Mouse (Mus musculus) embryonic facial prominence, embryonic 15.5 days (tissue): ENCODE measurements at regions not wholly inside any gene's neighbourhood (a gene's known extent, or its start where the extent isn't known, plus 50 kb on each side); places are given as distances from the start of the nearest gene placed in this dataset.
A peak's percentile ranks its signal among the peaks of the same experiment; 100 is the strongest.

Experiments
- ATAC-seq: fragments of 200-750 bp; cut with Nextera tagmentation; 2 replicates; pipeline ENCODE4 v1.8.0; 2017; ENCODE audit warnings: low read depth, moderate TSS enrichment; ENCODE audit not compliant: insufficient number of reproducible peaks, low FRiP score, low TSS enrichment
- H3K27ac ChIP-seq: fragments of 300-500 bp; sonication (generic); replicated peaks from 2 replicates; pipeline ENCODE4 v1.5.1; 2015; ENCODE audit warnings: mild to moderate bottlenecking, inconsistent platforms
- H3K27me3 ChIP-seq: fragments of 300-500 bp; sonication (generic); 2 replicates; pipeline ENCODE4 v1.6.1; 2015; ENCODE audit warnings: inconsistent platforms
- H3K36me3 ChIP-seq: fragments of 300-500 bp; sonication (generic); 2 replicates; pipeline ENCODE4 v1.6.1; 2015; ENCODE audit warnings: mild to moderate bottlenecking, inconsistent platforms
- H3K4me1 ChIP-seq: fragments of 300-500 bp; sonication (generic); 2 replicates; pipeline ENCODE4 v1.6.1; 2015; ENCODE audit warnings: inconsistent platforms
- H3K4me2 ChIP-seq: fragments of 300-500 bp; sonication (generic); replicated peaks from 2 replicates; pipeline ENCODE4 v1.6.1; 2015; ENCODE audit warnings: mild to moderate bottlenecking, inconsistent platforms
- H3K4me3 ChIP-seq: fragments of 300-500 bp; sonication (generic); replicated peaks from 2 replicates; pipeline ENCODE4 v1.5.1; 2015; ENCODE audit warnings: mild to moderate bottlenecking, inconsistent platforms
- H3K9ac ChIP-seq: fragments of 300-500 bp; sonication (generic); 2 replicates; pipeline ENCODE4 v1.6.1; 2015; ENCODE audit warnings: inconsistent platforms
- H3K9me3 ChIP-seq: fragments of 300-500 bp; sonication (generic); replicated peaks from 2 replicates; pipeline ENCODE4 v1.6.1; 2016; ENCODE audit warnings: inconsistent platforms
- WGBS: fragments of 180-500 bp; shearing (Covaris S2); methylation state at CpG from one replicate; pipeline ENCODE4 v1.1.7; 2015; 5-methylcytosine and 5-hydroxymethylcytosine counted together

DNA sequence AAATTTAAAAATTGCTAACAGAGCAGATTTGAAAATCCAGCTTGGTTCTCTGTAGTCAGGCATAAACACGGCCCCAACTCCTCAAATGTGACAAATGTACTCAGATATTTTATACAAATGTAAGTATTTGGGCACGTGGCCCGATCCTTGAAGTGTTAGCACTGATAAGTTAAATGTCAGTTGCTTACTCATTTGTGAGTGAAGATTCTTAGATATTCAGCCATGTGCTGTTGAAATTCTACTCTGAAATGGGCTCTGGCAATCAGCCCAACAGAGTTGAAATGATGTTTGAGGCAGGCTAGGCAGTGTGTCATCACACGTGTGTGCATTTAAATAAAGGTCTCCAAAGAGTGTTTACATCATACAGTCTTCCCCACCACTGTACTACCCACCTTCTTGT lies 103.2 kb upstream of the Id2 start:
- Histone ChIP-seq H3K9me3 (no peaks in the 10 kb centered on the region), H3K9ac (no peak overlapping the region), H3K27me3 (no peaks in the 10 kb centered on the region), H3K4me1 (no peaks in the 10 kb centered on the region), H3K27ac (no peak overlapping the region), H3K36me3 (no peaks in the 10 kb centered on the region), H3K4me2 (no peak overlapping the region), H3K4me3 (no peak overlapping the region)
- no peak for ATAC-seq
- 85% methylated on average over 4 of the region's 4 CpGs for WGBS

DNA sequence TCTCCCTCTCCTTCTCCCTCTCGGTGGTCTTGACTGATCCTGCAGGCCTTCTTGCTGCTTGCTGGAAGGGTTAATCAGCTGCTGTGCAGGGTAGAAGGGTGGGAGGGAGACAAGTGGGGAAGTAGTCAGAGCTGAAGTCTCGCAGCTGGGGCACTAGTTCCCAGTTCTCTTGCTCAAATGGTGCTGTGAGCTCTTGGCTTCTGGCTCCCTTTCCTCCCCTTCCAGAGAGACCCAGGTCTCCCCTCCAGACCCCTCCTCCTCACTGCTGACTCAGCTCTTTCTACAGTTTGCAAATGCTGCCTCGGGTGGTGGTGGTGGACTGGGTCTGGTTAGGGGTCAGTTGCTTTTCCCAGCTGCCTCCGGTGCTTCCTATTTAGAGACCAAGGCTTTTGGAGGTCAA lies 100.8 kb upstream of the Id2 start:
- no peak for ATAC-seq
- H3K27me3 ChIP-seq: no peaks in the 10 kb centered on the region
- no peaks in the 10 kb centered on the region for H3K4me1 ChIP-seq
- no peak overlapping the region for H3K4me3 ChIP-seq
- 27% methylated on average over 3 of the region's 4 CpGs for WGBS
- no peak overlapping the region for H3K27ac ChIP-seq
- H3K9me3 ChIP-seq: no peaks in the 10 kb centered on the region
- no peak overlapping the region for H3K9ac ChIP-seq
- H3K36me3 ChIP-seq: no peaks in the 10 kb centered on the region
- H3K4me2 ChIP-seq: no peak overlapping the region

DNA sequence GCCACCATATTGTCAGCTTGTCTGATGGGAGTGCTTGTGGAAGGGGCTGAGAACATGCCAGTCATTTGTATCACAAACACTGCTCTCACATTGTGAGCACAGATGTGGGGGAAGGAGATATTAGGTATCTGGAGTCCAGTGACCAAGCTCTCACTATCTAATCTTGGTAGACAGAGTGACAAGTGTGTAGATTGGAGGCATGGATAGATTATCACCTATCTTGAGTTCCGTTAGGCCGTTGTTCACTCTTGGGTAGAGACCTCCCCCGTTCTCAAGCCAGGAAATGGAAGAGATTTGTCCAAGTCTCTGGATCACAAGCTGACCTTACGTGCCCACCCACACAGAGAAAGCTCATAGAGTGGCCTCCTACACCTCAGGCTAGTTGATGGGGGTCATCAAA lies 99.1 kb upstream of the Id2 start:
- no peak for ATAC-seq
- Histone ChIP-seq H3K27me3 (no peaks in the 10 kb centered on the region), H3K4me3 (no peak overlapping the region), H3K4me2 (no peak overlapping the region), H3K9me3 (no peaks in the 10 kb centered on the region), H3K4me1 (no peaks in the 10 kb centered on the region), H3K9ac (no peak overlapping the region), H3K27ac (no peak overlapping the region), H3K36me3 (no peaks in the 10 kb centered on the region)
- WGBS: 94% methylated on average over 4 of the region's 4 CpGs

DNA sequence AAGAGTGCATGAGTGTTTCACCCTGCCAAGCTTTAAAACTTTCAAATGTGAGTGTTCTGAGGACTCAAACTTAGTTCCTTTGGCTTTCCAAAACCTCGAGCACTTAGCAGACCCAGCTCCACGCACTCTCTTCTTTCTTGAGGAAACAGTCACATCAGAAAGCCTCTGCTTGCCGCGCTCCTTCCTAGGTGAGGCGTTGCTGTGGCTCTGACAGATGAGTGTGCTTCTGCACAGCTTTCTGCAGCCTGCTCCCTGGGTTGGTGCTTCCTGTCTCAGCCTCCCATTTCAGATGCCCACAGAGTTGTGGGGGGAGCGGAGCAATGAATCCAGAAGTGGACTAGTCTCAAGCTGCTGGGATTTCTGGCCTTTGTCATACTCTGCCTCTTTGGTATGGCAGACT lies 95.3 kb upstream of the Id2 start:
- 88% methylated on average over 6 of the region's 6 CpGs for WGBS
- Histone ChIP-seq H3K9me3 (no peaks in the 10 kb centered on the region), H3K4me3 (no peak overlapping the region), H3K27ac (no peak overlapping the region), H3K4me1 (peaks cover 19% of the 10 kb centered on the region), H3K36me3 (no peaks in the 10 kb centered on the region), H3K4me2 (no peak overlapping the region), H3K9ac (no peak overlapping the region), H3K27me3 (no peaks in the 10 kb centered on the region)
- ATAC-seq: no peak

DNA sequence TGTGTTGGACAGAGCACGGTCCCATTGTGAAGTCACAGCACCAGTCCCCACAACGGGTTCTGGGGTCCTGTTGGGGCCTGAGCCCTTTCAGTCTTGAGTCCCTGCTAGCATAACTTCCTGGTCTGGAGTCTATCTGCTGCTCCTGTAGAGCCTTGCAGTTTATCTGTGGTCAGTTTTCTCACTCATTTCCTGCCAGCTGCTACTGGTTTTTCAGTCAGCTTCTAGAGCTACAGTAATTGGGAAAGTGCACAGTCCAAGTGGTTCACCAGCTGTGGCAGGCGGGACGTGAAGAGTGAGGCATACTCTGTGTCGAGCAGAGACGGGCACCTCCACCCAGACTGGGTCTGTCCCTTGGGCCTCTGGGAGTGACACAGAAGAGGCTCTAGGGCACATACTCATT lies 93.4 kb upstream of the Id2 start:
- ATAC-seq: 0 out of 2 replicates have a peak, but pooled peaks have one; percentile 44

DNA sequence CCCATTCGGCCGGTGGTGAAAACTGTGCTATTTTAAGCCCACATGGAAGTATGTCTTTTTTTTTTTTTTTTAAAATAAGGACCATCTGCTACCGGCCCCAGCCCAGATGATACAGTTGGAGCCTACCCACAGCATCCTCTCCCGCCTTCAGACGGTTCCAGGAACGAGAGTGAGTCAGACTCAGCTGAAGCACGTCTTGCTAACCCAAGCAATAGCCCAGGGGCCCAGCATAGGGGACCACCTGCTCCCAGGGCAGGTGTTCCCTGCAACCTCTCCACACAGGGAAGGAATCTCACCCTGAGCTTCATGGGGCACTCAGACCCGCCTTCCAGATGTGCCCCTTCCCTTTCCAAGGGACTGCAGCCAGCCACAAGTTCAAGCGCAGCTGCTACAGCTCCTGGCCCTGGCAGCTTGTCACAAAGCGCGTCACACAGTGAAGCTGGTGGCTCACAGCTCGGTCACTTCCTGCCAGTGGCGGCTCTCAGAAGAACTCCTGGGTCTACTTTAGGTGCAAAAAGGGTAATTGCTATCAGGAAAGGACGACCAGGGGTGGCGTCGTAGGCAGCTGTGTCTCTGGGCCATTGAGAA lies 92.3 kb upstream of the Id2 start:
- Histone ChIP-seq H3K27ac (no peak overlapping the region), H3K27me3 (no peaks in the 10 kb centered on the region), H3K4me1 (peaks cover 19% of the 10 kb centered on the region), H3K4me2 (no peak overlapping the region), H3K9me3 (no peaks in the 10 kb centered on the region), H3K4me3 (no peak overlapping the region), H3K36me3 (no peaks in the 10 kb centered on the region), H3K9ac (no peak overlapping the region)
- ATAC-seq: 0 out of 2 replicates have a peak, but pooled peaks have one; percentile 53
- WGBS: 40% methylated on average over 16 of the region's 16 CpGs

More for the DNA sequence above, 93.4 kb upstream of the Id2 start:
- H3K4me2 ChIP-seq: no peak overlapping the region
- peaks cover 19% of the 10 kb centered on the region for H3K4me1 ChIP-seq
- WGBS: 42% methylated on average over 6 of the region's 6 CpGs
- no peak overlapping the region for H3K4me3 ChIP-seq
- no peaks in the 10 kb centered on the region for H3K36me3 ChIP-seq
- no peaks in the 10 kb centered on the region for H3K9me3 ChIP-seq
- no peak overlapping the region for H3K27ac ChIP-seq
- H3K27me3 ChIP-seq: no peaks in the 10 kb centered on the region
- no peak overlapping the region for H3K9ac ChIP-seq

DNA sequence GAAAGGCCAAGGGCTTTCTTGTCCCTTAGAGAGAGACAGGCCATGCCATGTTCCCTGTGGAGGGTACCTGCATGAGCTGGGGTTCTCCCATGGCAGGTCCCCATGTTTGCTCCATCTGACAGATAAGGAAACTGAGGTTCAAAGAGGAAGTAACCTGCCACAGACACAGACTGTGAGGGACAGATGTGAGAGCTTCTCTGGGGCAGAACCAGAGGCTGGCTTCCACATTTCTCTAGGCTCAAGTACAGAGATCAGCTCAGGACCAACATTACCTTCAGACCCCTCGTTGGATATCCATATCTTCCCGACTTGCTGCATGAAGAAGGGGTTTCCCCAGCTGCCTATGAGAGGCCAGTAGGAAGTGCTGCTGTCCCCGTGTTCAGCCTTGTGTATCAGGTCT lies 91.6 kb upstream of the Id2 start:
- no peak overlapping the region for H3K27ac ChIP-seq
- no peaks in the 10 kb centered on the region for H3K9me3 ChIP-seq
- H3K4me2 ChIP-seq: no peak overlapping the region
- H3K9ac ChIP-seq: no peak overlapping the region
- 66% methylated on average over 3 of the region's 3 CpGs for WGBS
- H3K4me1 ChIP-seq: peaks cover 19% of the 10 kb centered on the region
- ATAC-seq: no peak
- no peaks in the 10 kb centered on the region for H3K27me3 ChIP-seq
- H3K4me3 ChIP-seq: no peak overlapping the region
- H3K36me3 ChIP-seq: no peaks in the 10 kb centered on the region

DNA sequence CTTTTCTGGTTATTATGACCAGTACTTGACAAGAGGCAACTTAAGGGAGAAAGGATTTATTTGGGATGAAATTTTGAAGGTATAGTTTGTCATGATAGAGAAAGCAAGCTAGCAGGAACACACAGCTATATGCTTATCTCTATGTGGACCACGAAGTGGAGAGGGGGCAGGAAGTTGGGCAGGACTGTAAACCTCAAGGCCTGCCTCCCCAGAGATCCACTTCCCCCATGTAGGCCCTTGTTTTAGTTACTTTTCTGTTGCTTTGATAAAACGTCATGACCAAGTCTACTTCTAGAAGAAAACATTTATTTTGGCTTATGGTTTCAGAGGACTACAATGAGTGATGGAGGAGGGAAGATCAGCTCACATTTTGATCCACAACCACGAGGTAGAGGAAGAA lies 90.3 kb upstream of the Id2 start:
- Histone ChIP-seq H3K27me3 (no peaks in the 10 kb centered on the region), H3K9me3 (no peaks in the 10 kb centered on the region), H3K27ac (no peak overlapping the region), H3K9ac (no peak overlapping the region), H3K36me3 (no peaks in the 10 kb centered on the region), H3K4me3 (no peak overlapping the region), H3K4me1 (peaks cover 19% of the 10 kb centered on the region), H3K4me2 (no peak overlapping the region)
- 74% methylated on average over 3 of the region's 3 CpGs for WGBS
- no peak for ATAC-seq

DNA sequence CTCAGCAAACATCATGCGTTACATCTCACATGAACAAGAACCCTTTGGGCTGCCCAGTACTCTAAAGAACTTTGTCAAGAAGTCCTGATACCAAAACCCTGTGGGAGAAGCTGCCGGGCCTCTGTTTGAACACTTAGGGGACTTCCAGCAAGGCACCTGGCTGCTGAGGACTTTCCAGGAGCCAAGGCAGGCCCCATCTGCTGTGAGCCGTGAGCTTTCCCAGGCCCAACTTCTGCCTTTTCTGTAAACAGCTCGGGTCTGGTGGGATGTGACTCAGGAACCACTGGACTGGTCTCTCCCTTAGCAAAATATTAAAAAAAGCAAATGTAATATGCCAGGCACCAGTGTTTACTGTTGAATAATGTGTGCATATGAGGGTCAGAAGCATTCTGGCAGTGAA lies 85.7 kb upstream of the Id2 start:
- Histone ChIP-seq H3K27me3 (no peaks in the 10 kb centered on the region), H3K9ac (no peak overlapping the region), H3K4me1 (no peaks in the 10 kb centered on the region), H3K4me3 (no peak overlapping the region), H3K36me3 (no peaks in the 10 kb centered on the region), H3K27ac (no peak overlapping the region), H3K9me3 (no peaks in the 10 kb centered on the region), H3K4me2 (no peak overlapping the region)
- no peak for ATAC-seq
- WGBS: 85% methylated on average over 4 of the region's 4 CpGs

DNA sequence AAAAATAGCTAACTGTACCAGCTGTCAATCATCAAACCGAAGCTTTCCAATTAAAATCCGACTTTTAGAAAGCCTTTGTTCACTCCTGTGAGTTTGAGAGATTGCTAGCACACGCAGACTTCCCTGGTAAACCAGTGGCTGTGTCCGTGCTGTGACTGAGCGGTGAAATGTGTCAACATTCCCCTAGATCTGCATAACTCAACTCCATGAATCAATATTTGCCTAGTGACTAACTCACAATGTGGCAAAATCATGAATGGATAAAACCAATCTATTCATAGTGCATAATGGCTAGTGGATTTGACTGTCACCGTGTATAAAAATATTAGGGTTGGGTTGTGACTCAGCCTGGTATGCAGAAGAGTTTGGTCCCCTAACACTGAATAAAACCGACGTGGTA lies 84.4 kb upstream of the Id2 start:
- ATAC-seq: no peak
- H3K9me3 ChIP-seq: no peaks in the 10 kb centered on the region
- no peak overlapping the region for H3K27ac ChIP-seq
- H3K27me3 ChIP-seq: no peaks in the 10 kb centered on the region
- no peak overlapping the region for H3K4me2 ChIP-seq
- 84% methylated on average over 8 of the region's 8 CpGs for WGBS
- H3K36me3 ChIP-seq: no peaks in the 10 kb centered on the region
- H3K4me1 ChIP-seq: no peaks in the 10 kb centered on the region
- no peak overlapping the region for H3K9ac ChIP-seq
- no peak overlapping the region for H3K4me3 ChIP-seq

DNA sequence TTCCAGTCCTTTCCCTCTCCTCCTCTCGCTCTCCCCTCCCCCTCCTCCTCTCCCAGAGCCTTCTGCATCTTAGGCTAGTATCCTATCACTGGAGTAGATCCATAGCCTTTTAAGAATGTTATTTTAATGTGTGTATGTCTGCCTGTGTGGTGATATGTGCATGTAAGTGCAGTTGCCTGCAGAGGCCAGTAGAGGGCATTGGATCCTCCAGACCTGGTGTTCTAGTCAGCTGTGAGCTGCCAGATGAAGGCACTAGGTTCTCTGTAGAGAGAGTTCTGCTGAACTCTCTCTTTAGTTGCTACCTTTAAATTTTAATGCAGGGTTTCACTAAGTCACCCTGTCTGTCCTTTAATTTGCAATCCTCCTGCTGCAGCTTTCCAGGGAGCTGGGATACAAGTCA lies 83.9 kb upstream of the Id2 start:
- no peak overlapping the region for H3K4me3 ChIP-seq
- H3K9me3 ChIP-seq: no peaks in the 10 kb centered on the region
- no peaks in the 10 kb centered on the region for H3K27me3 ChIP-seq
- 82% methylated on average over 1 of the region's 1 CpGs for WGBS
- no peak overlapping the region for H3K9ac ChIP-seq
- H3K4me1 ChIP-seq: no peaks in the 10 kb centered on the region
- no peak overlapping the region for H3K27ac ChIP-seq
- no peak for ATAC-seq
- H3K36me3 ChIP-seq: no peaks in the 10 kb centered on the region
- no peak overlapping the region for H3K4me2 ChIP-seq

DNA sequence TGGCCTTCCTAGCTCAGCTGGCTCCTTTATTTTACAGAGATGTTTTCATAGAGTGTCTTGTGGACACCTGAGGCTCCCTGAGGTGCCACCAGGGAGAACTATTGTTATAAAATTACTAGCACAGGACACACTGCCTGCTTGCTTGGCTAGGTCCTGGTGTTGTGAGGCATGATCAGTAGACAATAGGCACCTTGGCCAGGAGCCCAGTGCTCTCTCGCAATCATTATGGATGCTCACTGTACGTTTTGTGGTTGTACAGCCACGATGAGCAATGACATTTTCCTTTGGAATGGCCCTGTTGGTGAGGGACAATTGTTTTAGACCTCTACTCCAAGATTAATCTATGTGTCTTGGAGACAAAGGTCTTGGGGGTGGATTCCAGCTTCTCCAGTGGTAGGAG lies 83.3 kb upstream of the Id2 start:
- H3K9ac ChIP-seq: no peak overlapping the region
- WGBS: 73% methylated on average over 3 of the region's 3 CpGs
- ATAC-seq: no peak
- no peaks in the 10 kb centered on the region for H3K36me3 ChIP-seq
- H3K27me3 ChIP-seq: no peaks in the 10 kb centered on the region
- H3K4me3 ChIP-seq: no peak overlapping the region
- H3K9me3 ChIP-seq: no peaks in the 10 kb centered on the region
- no peaks in the 10 kb centered on the region for H3K4me1 ChIP-seq
- H3K4me2 ChIP-seq: no peak overlapping the region
- H3K27ac ChIP-seq: no peak overlapping the region
